Mouse (Mus musculus): ENCODE measurements around the gene Ms4a15.

- TF ChIP-seq POLR2A (IDR thresholded peaks at IDR 0.05; ENCODE audit: low read depth, low read length) (no peak), ZNF384 (IDR thresholded peaks at IDR 0.05; ENCODE audit: low read depth, low read length) (no peak)
These were observed 16.7 kb downstream of the Ms4a15 start for GRCm38 (mm10) chr19:10976318-10976717.

Measured in CH12.LX (cell line).